Comparison of ENCODE assay signal across 9 mouse cellular contexts in the genomic region with DNA sequence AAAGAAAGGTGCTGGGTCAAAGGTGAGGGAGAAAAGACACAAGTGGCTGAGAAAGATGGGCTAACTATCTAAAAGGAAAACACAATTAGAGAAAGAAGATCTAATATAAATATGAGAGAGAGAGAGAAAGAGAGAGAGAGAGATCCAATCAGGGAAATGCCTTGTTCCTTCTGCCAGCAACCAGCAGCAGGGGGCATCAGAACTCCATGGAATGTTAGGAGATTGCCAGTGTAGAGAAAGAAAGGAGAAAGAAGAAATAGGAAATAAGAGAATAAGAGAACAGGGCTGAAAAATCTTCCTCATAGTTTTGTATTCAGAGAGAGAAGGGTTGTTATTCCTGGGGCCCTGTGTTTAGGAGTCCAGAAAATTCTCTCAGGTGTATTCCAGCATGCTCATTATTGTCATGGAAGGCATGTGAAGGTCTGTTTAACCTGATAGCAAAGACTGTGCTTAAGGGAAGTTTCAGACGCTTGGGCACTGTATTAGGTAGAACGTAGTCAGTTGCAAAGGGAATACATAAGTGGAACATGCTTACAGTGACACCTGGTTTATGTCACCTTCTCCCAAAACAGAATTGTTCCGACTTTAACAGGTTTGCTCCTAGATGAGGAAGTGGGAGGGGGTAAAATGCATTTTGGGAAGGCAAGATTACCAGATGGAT.
DNase-seq lines count a peak whose midpoint lies in the region; ATAC-seq and TF ChIP-seq lines count a peak whose summit lies in the region.
"Had no signal": no experiment of that assay in that cellular context is flagged by ENCODE, and none has a peak within 500 bp of the region (broad histone marks: within the 10 kb centered on the region; RNA-seq: fewer than 3 reads in every experiment).

No protein-coding gene starts in this region.

- peak; percentile 43; the same call in 1 of the 2 replicates for ATAC-seq in hindbrain, embryonic 11.5 days (ENCODE audit: low FRiP score)
- ATAC-seq in neural tube, embryonic 14.5 days (ENCODE audit: low read depth): peak; percentile 82

- H3K36me3 ChIP-seq in E14TG2a.4 (ENCODE audit: insufficient read depth, low read length): no peaks in the 10 kb centered on the region
- H3K36me3 ChIP-seq in hindbrain, embryonic 11.5 days (ENCODE audit: control insufficient read depth, insufficient read depth, low read length): no peaks in the 10 kb centered on the region
- H3K36me3 ChIP-seq in neural tube, embryonic 14.5 days (ENCODE audit: control insufficient read depth, insufficient read depth, low read length): no peaks in the 10 kb centered on the region
- H3K36me3 ChIP-seq: embryonic facial prominence, embryonic 12.5 days; lung, embryonic 15.5 days had no signal

- intact Hi-C loops in left cerebral cortex, postnatal 14 days (cut with DNase I): loop anchor here (10.0 kb wide), 1 partner anchor 1091 kb away; no protein-coding TSS in a partner anchor

- H3K4me3 ChIP-seq in E14TG2a.4 (replicated peaks; ENCODE audit: low read length): no peak overlapping the region
- H3K4me3 ChIP-seq in cortical plate, adult 2 months (ENCODE audit: insufficient read depth, low read length): no peak overlapping the region
- no peak overlapping the region for H3K4me3 ChIP-seq in hindbrain, embryonic 11.5 days (ENCODE audit: low read depth, low read length)
- H3K4me3 ChIP-seq in neural tube, embryonic 14.5 days (ENCODE audit: low read depth, low read length): no peak overlapping the region
- H3K4me3 ChIP-seq: embryonic facial prominence, embryonic 12.5 days; lung, embryonic 15.5 days had no signal

- no peaks in the 10 kb centered on the region for H3K9me3 ChIP-seq in E14TG2a.4 (ENCODE audit: low read length)
- no peaks in the 10 kb centered on the region for H3K9me3 ChIP-seq in hindbrain, embryonic 11.5 days (ENCODE audit: control insufficient read depth, low read length)
- no peaks in the 10 kb centered on the region for H3K9me3 ChIP-seq in neural tube, embryonic 14.5 days (ENCODE audit: control insufficient read depth, low read length)
- H3K9me3 ChIP-seq: embryonic facial prominence, embryonic 12.5 days; lung, embryonic 15.5 days had no signal

- no peak for TF ChIP-seq POLR2A in cortical plate, adult 2 months (IDR thresholded peaks at IDR 0.05; ENCODE audit: extremely low read depth, insufficient read depth, low read length)

- H3K4me1 ChIP-seq in E14TG2a.4 (replicated peaks; ENCODE audit: low read depth, low read length): no peaks in the 10 kb centered on the region
- no peaks in the 10 kb centered on the region; the same call in 1 of the 2 replicates for H3K4me1 ChIP-seq in cortical plate, adult 2 months (ENCODE audit: control insufficient read depth, insufficient read depth, low read length)
- no peaks in the 10 kb centered on the region for H3K4me1 ChIP-seq in hindbrain, embryonic 11.5 days (replicated peaks; ENCODE audit: control insufficient read depth, insufficient read depth, low read length)
- no peaks in the 10 kb centered on the region for H3K4me1 ChIP-seq in neural tube, embryonic 14.5 days (ENCODE audit: control insufficient read depth, insufficient read depth, low read length)
- H3K4me1 ChIP-seq: embryonic facial prominence, embryonic 12.5 days; lung, embryonic 15.5 days had no signal

- H3K9ac ChIP-seq in hindbrain, embryonic 11.5 days (ENCODE audit: low read depth, low read length): no peak overlapping the region
- H3K9ac ChIP-seq in neural tube, embryonic 14.5 days (replicated peaks; ENCODE audit: low read depth, low read length): no peak overlapping the region
- H3K9ac ChIP-seq: embryonic facial prominence, embryonic 12.5 days; lung, embryonic 15.5 days had no signal

- H3K4me2 ChIP-seq in hindbrain, embryonic 11.5 days (replicated peaks; ENCODE audit: low read depth, low read length): no peak overlapping the region
- H3K4me2 ChIP-seq in neural tube, embryonic 14.5 days (ENCODE audit: low read depth, low read length): no peak overlapping the region
- H3K4me2 ChIP-seq: embryonic facial prominence, embryonic 12.5 days; lung, embryonic 15.5 days had no signal

- H3K27me3 ChIP-seq in E14TG2a.4 (ENCODE audit: insufficient read depth, low read length): no peaks in the 10 kb centered on the region
- H3K27me3 ChIP-seq in hindbrain, embryonic 11.5 days (ENCODE audit: control insufficient read depth, insufficient read depth, low read length): no peaks in the 10 kb centered on the region
- no peaks in the 10 kb centered on the region for H3K27me3 ChIP-seq in neural tube, embryonic 14.5 days (ENCODE audit: control insufficient read depth, insufficient read depth, low read length)
- H3K27me3 ChIP-seq: embryonic facial prominence, embryonic 12.5 days; lung, embryonic 15.5 days had no signal

- 82% methylated on average over 3 of the region's 3 CpGs for WGBS in hindbrain, embryonic 11.5 days
- 59% methylated on average over 3 of the region's 3 CpGs for WGBS in neural tube, embryonic 14.5 days

- peak; percentile 3 for DNase-seq in R1 (ENCODE audit: low read depth, low spot score)
- peak; percentile 61 for DNase-seq in hindbrain, embryonic 11.5 days (ENCODE audit: low spot score)
- peak; percentile 66 to 81 for DNase-seq in left cerebral cortex, postnatal 14 days (ENCODE audit: low spot score in 2 of 2)
- no peak for DNase-seq in c-Kit-positive CD71-positive TER-119-positive erythroid progenitor cells, embryonic 14.5 days (ENCODE audit: low spot score)

- no peak overlapping the region for H3K27ac ChIP-seq in cortical plate, adult 2 months (ENCODE audit: insufficient read depth, low read length)
- no peak overlapping the region for H3K27ac ChIP-seq in hindbrain, embryonic 11.5 days (ENCODE audit: low read depth, low read length)
- no peak overlapping the region for H3K27ac ChIP-seq in neural tube, embryonic 14.5 days (ENCODE audit: low read depth, low read length)
- H3K27ac ChIP-seq: embryonic facial prominence, embryonic 12.5 days; lung, embryonic 15.5 days had no signal

- 0 out of 2 replicates have a peak, but pooled peaks have one; percentile 12 for TF ChIP-seq CTCF in E14TG2a.4 (conservative IDR thresholded peaks at IDR 0.05; ENCODE audit: low read length)
- peak; percentile 79 for TF ChIP-seq CTCF in cortical plate, adult 2 months (IDR thresholded peaks at IDR 0.05; ENCODE audit: extremely low read depth, insufficient read depth, low read length)
